8 mouse cellular contexts compared by ENCODE assay signal in the genomic region with DNA sequence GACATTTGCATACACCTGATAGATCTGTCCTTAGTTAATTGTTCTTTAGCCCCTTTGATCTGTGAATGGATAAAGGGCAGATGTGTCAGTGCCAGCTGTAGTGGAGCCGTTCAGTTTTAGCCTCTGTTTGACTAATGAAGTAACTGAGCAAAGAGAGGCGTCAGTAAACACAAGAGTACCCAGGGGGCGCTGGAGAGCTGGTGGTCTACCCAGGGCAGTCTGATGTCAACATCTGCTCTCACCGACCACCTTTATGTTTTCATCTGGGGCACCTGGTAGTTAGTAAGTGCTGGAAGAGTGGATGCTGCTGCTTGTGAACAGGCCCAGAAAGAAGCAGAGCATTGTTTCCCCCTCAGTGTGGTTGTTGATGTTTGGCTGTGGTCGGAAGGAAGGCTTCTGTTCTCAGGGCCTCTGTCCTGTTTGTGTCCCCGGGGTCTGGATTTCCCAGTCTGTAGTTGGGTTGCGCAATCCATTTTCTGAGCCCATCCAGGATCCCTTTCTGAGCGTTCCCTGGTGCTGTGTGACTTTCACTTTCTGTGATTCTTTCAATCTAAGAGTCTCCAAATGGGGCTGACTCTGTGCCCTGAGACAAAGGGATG.
DNase-seq lines count a peak whose midpoint lies in the region; ATAC-seq and TF ChIP-seq lines count a peak whose summit lies in the region.

No protein-coding gene starts in this region.

- H3K36me3 ChIP-seq in heart, embryonic 12.5 days, result no peaks in the 10 kb centered on the region
- H3K36me3 ChIP-seq in forebrain, embryonic 16.5 days (ENCODE audit: control insufficient read depth, insufficient read depth), result no peaks in the 10 kb centered on the region

- ATAC-seq in heart, embryonic 12.5 days (ENCODE audit: insufficient number of reproducible peaks, low FRiP score), result no peak
- ATAC-seq in forebrain, embryonic 16.5 days, result no peak

- no peak overlapping the region for H3K27ac ChIP-seq in heart, embryonic 12.5 days (ENCODE audit: poor library complexity, severe bottlenecking)
- H3K27ac ChIP-seq in bone marrow, adult 2 months (ENCODE audit: control insufficient read depth, insufficient read depth, low read depth, low read length, poor library complexity), result no peak overlapping the region
- no peak overlapping the region for H3K27ac ChIP-seq in forebrain, embryonic 16.5 days (ENCODE audit: low read length)

- H3K4me2 ChIP-seq in heart, embryonic 12.5 days, result no peak overlapping the region
- no peak overlapping the region for H3K4me2 ChIP-seq in forebrain, embryonic 16.5 days (ENCODE audit: low read length)

- H3K27me3 ChIP-seq in heart, embryonic 12.5 days (replicated peaks), result no peaks in the 10 kb centered on the region
- no peaks in the 10 kb centered on the region for H3K27me3 ChIP-seq in forebrain, embryonic 16.5 days (replicated peaks; ENCODE audit: control insufficient read depth, insufficient read depth, low read length)

- peak; percentile 79 to 86 for DNase-seq in heart, adult 18-20 months
- DNase-seq in 416B (ENCODE audit: low read depth), result peak; percentile 9
- DNase-seq in heart, postnatal 4 days, result peak; percentile 55
- peak; percentile 73 for DNase-seq in lung, postnatal 14 days
- DNase-seq in left cerebral cortex, adult 9 months (ENCODE audit: low spot score in 2 of 2), result no peak

- H3K4me3 ChIP-seq in heart, embryonic 12.5 days, result no peak overlapping the region
- no peak overlapping the region for H3K4me3 ChIP-seq in bone marrow, adult 2 months (replicated peaks; ENCODE audit: control insufficient read depth, low read depth, low read length)
- H3K4me3 ChIP-seq in forebrain, embryonic 16.5 days (replicated peaks; ENCODE audit: low read length), result no peak overlapping the region

- no peaks in the 10 kb centered on the region for H3K9me3 ChIP-seq in heart, embryonic 12.5 days (replicated peaks)
- H3K9me3 ChIP-seq in forebrain, embryonic 16.5 days (ENCODE audit: control insufficient read depth, low read length), result no peaks in the 10 kb centered on the region

- TF ChIP-seq CTCF in bone marrow, adult 2 months (IDR thresholded peaks at IDR 0.05; ENCODE audit: control insufficient read depth, insufficient read depth, low read length), result peak; percentile 42; the same call in 1 of the 2 replicates

- no peaks in the 10 kb centered on the region for H3K4me1 ChIP-seq in heart, embryonic 12.5 days (replicated peaks)
- no peaks in the 10 kb centered on the region for H3K4me1 ChIP-seq in bone marrow, adult 2 months (ENCODE audit: control insufficient read depth, insufficient read depth, low read length)
- H3K4me1 ChIP-seq in forebrain, embryonic 16.5 days (replicated peaks; ENCODE audit: control insufficient read depth, insufficient read depth, low read length), result no peaks in the 10 kb centered on the region

- no peak for TF ChIP-seq POLR2A in bone marrow, adult 2 months (IDR thresholded peaks at IDR 0.05; ENCODE audit: borderline replicate concordance, control insufficient read depth, low read depth, low read length)

- H3K9ac ChIP-seq in heart, embryonic 12.5 days, result no peak overlapping the region
- no peak overlapping the region for H3K9ac ChIP-seq in forebrain, embryonic 16.5 days (replicated peaks; ENCODE audit: low read depth, low read length)

- WGBS in heart, embryonic 12.5 days, result 60% methylated on average over 8 of the region's 8 CpGs
- WGBS in bone marrow, adult 2 months, result 28% methylated on average over 8 of the region's 8 CpGs
- WGBS in forebrain, embryonic 16.5 days, result 70% methylated on average over 8 of the region's 8 CpGs

Comparison
In these comparisons a context has a peak if more than half of its experiments do, and no peak if none do; other contexts are left out.
1. DNase-seq: peak in heart, adult 18-20 months (2 of 2), 416B (single experiment), heart, postnatal 4 days (single experiment) and lung, postnatal 14 days (single experiment); none in left cerebral cortex, adult 9 months (0 of 2).